Mouse (Mus musculus) megakaryocyte, embryonic 14.5 days (primary cell): ENCODE measurements around the gene Cdipt.

Experiments
- FLI1 ChIP-seq: IDR thresholded peaks from 2 replicates; pipeline ENCODE4 v1.6.1; 2012; ENCODE audit warnings: low read length, inconsistent platforms, mixed read lengths
- GATA1 ChIP-seq: IDR thresholded peaks from 3 replicates; pipeline ENCODE4 v1.6.1; 2012; ENCODE audit warnings: mixed read lengths, low read length, inconsistent platforms, borderline replicate concordance

GRCm38 (mm10) chr7:126952646-126953045, 23.1 kb upstream of the Cdipt start:
- TF ChIP-seq GATA1, result no peak
- TF ChIP-seq FLI1, result no peak
